Mouse (Mus musculus): ENCODE measurements around the gene Ly86.
A peak's percentile ranks its signal among the peaks of the same experiment; 100 is the strongest.

Ly86 gene

DNA sequence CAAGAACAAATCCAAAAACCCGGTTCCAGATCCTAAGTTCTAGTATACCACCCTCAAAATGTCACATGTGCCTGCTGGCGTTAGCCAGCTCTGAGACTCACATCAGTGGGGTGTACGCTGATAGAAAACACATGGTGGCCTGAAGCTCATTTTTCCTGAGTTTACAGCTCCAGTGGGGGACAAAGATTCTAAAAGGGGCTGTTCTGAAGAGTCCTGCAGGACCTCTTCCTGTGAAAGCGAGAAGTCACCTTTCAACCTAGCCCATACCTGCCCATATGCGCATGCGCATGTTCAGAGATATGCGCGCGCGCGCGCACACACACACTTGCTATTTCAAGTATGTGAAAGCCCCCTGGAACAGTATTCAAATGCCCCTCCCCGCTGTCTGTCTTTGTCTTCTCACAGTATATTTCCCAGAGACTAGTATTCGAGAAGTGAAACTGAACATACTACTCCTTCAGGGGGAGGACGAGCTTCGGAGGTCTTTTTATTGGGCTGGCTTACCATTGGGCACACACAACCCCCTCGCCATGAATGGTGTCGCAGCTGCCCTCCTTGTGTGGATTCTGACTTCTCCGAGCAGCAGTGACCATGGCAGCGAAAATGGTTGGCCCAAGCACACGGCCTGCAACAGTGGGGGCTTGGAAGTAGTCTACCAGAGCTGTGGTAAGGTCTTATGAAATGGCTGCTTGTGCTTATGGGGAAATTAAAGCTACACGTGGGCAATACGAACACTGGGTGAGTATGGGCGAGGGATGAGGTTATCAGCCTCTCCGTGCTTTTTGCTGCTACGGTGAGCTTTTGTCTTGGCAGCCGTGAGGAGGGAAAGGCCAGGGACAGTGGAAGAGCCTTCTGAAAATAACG lies at the start of gene Ly86:
TSS of gene Ly86 (plus strand) at position 300 of the 864 bp plus-strand sequence.
- DNase-seq (ENCODE audit: low spot score) = no peak

DNA sequence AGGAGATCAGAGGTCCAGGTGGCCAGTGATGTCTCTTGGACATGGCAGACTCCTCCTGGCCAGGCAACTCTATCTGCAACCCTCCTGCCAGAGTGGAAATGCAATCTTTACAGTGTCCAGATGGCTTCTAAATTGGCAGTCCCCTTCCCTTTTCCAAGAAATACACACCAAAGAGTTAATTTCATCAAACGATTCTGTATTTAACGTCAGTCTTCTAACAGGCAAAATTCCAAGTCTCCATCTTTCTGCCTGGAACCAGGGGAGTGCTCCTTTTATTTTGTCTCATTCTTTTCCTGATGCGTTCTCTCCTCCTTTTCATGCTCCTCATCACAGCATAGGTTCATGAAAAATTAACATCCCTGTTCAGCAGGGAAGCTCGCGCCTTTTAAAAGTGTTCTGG lies 47.1 kb upstream of the Ly86 start:
- DNase-seq (ENCODE audit: low spot score) = no peak

DNA sequence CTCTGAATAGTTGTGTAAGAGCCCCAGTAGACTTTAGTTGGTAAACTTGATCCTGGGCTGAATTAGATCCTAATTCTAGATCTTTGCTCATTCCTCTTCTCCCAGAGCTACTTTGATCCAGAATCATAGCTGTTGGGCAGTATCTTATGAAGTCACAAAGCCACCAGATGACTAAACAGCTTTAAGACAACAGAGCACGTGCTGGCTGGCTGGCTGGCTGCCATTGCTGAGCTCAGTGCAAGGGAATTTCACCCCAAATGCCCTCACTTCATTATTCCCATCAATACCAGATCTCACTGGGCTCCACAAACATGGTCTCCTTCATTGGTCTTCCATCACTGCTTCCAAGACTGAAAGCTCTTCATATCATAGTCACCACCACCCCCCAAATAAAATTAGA lies 46.2 kb upstream of the Ly86 start:
- no peak for DNase-seq (ENCODE audit: low spot score)

DNA sequence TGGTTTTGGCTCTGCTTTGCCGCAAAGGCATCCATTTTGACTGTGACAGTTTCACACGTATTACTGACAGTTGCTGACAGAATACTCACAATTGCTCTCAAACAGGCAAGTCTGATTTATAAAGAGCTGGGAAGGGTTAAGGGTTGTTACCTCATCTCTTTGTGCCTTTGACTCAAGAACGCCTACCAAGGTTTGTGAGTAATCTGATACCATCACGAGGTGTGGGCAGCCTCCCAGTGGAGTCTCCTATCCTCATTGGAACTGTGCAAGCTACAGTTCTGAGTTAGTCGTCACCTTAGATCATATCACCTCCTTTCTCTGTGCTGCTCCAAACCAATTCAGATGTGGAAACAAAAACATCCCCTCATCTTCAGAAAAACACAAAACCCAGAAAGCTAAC lies 42.1 kb upstream of the Ly86 start:
- no peak for DNase-seq (ENCODE audit: low spot score)

DNA sequence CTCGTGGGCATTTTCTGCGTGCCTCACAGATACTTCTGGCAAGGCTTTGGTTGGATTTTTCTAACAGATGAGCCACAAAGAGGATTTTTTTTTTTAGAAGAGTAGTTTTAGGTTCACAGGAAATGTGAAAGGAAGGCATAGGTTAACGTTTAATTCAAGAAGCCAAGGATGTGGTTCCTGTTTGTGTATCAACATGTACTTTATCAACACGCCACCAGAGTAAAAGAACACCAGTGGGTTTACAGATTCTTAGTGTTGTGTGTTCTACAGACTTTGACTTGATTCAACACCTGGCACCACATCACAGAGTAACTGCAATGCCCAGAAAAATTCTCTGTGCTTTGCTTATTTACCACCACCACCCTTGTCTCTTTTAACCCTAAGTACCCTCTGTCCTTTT lies 37.0 kb upstream of the Ly86 start:
- no peak for DNase-seq (ENCODE audit: low spot score)

DNA sequence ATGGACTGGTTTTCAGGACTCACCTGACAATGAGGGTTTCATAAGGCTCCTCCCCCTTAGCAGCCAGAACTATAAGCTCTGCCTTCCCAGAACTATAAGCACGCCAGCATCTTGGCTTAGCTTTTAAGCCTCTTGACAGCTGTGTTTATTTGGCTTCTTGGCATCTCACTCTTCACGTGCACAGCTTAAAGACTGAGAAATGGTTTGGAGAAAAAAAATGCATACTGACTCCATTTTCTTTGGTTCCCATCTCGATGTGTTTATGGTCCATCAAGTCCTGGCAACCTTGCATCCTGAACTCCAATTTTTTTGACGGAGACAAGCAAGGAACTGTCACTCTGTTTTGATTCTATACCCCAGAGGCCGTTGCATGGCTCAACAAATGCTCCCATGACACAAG lies 35.7 kb upstream of the Ly86 start:
- DNase-seq (ENCODE audit: low spot score) = no peak

DNA sequence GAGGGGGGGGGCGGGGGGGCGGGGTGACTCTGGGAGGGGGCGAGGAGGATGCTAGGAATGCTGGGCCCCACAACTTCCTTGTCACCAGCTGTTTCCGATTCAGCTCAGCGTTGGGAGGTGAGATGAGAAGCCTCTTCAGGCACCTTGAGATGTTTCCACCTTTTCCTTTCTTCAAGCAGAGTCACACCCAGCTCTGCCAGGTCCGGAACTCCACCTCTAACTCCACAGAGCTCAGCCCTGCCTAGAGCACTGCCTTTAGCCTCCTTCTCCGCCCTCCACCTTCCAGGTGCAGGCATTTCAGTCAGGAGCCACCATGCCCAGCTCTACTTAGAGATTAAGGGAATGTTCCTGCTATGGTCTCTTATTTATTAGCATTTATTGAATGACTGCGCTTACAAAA lies 34.7 kb upstream of the Ly86 start:
- DNase-seq (ENCODE audit: low spot score) = no peak

DNA sequence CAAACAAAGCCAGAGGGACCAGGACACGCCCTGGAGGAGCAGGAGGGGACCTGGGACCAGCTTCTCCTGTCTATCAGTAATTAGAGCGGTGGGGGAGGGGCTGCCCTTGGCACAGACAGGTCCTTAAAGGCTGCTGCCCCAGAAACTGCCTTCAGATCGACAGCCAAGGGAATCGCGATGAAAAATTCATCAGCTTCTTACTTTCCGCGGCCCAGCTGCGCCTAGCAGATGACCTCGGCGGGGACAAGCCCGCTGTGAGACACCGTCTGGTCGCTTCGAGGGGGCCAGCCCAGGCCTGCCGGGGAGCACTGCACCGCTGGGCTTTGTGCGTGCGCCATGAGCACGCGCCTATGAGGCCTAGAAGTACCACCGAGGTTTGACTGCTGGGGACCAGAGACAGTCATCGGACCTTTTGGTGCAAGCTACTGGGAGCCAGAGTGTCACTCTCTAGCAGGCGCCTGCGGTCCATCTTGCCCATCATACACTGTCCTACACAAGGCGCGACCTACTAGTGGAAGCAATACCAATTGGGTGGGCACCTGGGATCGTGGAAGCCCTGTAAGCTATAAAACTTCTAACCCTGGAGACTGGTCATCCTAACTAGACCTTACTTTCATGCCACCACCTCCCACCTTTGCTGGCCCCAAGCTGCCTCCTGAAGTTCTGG lies 33.3 kb upstream of the Ly86 start:
- DNase-seq (ENCODE audit: low spot score) = peak; percentile 11

DNA sequence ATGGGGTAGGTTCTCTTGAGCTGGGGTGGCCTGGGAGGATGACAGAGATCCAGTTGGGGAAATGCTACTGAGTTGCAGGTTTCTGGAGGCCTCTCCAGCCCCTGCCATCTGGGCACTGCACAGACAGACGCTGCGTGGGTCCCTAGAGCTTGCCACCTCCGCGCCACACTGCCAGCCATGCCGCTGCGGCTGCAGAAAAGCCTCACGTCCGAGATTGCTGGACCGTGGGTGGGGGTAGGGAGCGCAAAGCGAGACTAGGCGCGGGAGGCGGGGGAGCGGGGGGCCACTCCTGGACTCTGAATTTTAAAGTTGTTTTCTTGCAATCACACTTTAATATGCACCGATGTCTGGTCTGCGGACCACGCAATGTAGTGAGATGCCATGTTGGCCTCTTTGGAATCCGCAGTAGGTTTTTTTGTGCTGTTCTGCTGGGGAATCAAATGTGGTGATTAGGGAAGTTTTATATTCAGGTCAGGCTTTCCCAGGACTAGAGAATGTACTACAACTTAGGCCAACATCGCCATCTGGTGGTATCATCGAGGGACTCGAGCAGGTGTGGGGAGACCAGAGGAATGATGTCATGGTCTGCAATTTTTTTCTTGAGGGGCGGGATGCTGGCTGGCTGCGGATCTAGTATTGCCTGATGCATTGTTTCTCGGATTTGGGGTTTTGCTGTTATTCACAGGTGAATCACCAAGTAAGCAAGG lies 32.6 kb upstream of the Ly86 start:
- DNase-seq (ENCODE audit: low spot score) = peak; percentile 82

DNA sequence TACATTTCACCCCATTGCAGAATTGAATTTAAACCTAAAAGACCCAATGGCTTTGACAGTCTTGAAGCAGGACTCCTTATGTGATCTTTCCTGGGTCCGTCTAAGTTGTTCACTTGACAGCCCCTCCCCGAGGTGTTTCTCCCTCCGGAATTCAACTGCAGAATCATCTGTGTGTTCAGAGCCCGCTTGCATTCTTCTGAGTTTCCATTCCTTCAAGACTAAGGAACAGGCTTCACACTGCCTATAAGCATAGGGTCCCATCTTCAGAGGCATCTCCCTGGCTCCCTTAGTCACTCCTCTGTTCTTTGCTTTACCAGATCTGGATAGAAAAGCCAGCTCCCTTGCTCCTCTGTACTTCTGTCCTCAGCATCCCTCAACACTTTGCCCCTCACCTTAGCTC lies 32.1 kb upstream of the Ly86 start:
- no peak for DNase-seq (ENCODE audit: low spot score)

DNA sequence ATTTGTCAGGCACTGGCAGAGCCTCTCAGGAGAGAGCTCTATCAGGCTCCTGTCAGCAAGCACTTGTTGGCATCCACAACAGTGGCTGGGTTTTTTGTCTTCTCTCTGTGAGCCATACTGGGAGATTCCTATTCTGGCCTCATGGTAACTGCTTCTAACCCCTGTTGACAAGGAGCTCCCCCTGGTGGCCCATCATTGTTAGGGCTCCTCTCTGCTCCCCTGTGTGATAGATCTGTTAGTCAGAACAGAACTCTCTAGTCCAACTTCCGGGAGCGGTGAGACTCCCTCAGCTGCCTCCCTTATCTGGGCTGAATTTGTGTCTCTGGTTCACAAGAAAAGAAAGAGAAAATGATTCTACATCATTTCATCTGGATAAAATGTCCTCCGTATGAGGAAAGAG lies 19.5 kb upstream of the Ly86 start:
- DNase-seq (ENCODE audit: low spot score) = peak; percentile 41

DNA sequence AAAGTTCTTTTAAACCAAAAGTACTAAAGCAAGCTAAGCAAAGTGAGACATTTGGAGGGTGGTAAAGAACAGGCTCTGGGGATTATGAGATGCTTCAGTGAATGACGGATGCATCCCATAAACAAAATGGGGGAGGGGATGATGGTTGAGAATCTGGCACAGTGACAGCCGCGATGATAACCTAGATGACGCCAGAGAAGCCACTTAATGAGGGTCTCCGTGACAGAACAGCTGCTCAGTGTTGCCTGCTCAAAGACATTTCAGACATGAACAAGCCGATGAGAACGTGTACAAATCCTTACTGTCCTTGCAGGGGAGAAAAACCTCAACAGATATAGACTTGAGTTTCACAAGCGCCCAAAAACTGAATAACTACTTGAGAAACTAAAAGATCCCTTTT lies 15.3 kb upstream of the Ly86 start:
- DNase-seq (ENCODE audit: low spot score) = no peak

DNA sequence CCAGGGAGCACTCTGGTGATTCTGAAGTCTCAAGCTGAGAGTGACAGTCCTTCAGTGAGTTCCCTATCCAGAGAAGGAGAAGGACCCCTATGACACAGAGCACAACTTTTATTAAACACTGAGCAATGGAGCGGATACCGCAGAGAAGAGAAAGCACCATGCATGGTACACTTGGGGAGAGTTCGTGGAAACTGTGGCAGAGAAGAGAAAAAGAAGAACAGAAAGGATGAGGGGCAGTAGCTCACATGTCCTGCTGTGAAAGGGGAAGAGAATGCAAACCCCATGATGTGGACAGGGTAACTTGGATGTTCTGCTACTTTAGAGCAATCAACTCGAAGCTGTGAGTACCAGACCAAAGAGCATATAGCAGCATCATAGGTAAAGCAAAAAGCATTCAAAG lies 14.0 kb upstream of the Ly86 start:
- DNase-seq (ENCODE audit: low spot score) = no peak

DNA sequence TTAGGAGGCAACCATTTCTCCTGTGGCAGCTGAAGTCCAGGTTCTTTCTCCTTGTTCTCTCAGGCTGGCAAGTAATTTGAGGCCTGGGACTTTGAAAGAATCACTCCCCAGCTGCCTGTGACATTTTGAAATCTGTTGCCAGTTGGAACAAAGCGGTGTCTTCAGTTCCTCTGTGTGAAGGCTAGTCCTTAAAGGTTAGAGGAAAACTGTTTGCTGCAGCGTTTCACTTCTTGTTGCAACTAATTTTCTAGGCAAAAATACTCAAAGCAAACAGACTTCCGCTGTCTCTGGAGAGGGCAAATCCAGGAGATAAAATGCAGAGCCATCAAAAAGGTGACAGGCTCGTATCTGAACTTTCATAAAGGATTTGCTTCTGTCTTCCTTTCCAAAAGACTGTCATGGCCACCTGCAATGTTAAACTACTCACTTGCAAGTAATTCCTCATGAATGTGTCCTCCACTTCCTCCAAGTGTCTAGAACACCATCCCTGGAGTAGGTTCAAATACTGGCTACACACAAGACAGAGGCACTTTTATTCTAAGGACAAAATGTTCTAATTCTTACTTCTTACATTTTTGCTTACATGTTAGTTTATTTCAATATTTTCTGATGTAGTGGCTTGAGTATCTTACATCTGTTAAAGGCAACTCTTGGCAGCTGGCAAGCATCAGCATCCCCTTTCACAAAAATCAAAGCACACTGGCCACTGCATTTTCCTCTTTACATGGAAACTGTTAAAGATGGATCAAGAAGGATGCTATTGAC lies 12.0 kb upstream of the Ly86 start:
- no peak for DNase-seq (ENCODE audit: low spot score)

DNA sequence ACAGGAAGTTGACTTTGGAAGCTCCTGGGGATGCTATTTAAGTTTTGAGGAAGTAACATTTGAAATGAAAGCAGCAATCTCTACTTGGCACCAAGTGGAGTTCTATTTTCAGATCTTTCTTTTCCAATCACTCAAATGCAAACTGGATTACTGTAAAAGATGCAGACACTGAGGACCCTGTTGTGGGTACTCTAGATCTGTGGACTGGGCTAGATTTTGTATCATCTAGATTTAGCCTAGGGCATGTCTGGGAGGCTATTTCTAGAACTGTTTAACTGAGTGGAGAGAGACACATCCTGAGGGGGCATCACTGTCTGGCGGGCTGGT lies 11.5 kb upstream of the Ly86 start:
- no peak for DNase-seq (ENCODE audit: low spot score)

DNA sequence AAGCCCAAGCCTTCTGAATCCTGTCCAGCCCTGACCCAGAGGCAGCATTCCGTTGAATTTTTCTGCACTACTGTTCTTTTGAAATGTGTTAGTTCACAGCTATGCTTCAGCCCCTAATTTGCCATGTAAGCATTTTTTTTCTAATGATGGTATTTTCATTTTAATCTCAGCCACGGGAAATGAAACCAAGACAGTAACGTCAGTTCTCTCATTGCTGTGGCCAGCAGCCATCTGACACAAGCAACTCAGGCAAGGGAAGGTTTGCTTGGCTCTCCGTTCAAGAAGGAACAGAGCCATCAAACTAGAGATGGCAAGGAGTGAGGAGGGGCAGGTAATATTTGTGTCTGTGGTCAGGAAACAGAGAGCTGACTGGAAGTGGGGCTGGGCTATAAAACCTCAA lies 7.7 kb upstream of the Ly86 start:
- DNase-seq (ENCODE audit: low spot score) = no peak

DNA sequence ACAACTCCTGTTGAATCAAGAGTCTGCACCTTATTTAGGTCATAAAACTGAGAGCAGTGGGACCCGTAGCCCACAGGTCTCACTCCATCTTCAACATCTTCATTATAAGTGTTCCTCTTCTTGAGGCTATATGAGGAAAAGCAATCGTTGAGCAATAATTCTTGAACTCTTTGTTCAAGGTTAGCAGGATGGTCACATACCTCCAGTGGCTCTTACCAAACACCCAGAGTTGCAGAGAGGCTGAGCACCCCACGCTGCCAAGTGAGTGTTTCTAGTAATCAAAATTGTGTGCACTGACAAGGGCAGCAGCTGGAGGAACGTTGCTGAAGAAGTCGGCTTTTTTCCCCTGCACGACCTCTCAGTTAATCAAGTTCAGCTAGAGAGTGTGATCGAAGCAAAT lies 7.1 kb upstream of the Ly86 start:
- DNase-seq (ENCODE audit: low spot score) = no peak

DNA sequence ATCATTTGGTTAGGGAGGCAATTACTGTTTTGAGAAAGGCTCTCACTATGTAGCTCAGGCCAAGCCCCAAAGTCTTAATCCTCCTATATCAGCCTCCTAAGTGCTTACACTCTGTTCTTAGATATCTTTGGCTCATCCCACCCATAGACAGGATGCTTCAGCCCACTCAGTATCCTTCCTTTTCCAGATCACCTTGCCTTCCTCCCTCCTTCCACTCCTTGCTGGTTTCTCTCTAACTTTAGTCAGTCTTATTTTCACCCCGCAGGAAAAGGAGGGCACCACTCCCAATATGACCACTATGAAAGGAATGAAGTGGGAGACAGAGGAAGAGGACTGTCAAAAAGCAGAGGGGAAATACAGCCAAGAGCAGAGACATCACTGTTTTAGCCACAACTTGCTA lies 2.2 kb upstream of the Ly86 start:
- no peak for DNase-seq (ENCODE audit: low spot score)

DNA sequence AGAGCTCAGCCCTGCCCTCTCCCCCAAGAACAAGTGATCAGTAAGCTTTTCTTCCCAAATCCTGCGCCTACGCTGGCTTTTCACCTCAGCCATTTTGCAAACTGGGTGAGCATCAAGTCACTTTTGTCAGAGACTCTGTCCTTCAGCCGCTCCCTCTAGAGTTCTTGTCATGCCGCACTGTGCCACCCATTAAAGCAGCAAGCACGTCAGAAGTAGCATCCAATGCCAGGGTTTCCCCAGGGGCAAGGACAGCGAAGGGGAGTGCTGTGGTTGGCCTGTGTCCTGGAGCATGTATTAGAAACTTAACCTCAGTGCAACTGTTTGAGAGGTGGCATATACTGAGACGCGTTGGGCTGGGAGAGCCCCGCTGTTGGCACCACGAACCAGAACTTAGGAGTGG lies 815 bp downstream of the Ly86 start:
- DNase-seq (ENCODE audit: low spot score) = no peak

DNA sequence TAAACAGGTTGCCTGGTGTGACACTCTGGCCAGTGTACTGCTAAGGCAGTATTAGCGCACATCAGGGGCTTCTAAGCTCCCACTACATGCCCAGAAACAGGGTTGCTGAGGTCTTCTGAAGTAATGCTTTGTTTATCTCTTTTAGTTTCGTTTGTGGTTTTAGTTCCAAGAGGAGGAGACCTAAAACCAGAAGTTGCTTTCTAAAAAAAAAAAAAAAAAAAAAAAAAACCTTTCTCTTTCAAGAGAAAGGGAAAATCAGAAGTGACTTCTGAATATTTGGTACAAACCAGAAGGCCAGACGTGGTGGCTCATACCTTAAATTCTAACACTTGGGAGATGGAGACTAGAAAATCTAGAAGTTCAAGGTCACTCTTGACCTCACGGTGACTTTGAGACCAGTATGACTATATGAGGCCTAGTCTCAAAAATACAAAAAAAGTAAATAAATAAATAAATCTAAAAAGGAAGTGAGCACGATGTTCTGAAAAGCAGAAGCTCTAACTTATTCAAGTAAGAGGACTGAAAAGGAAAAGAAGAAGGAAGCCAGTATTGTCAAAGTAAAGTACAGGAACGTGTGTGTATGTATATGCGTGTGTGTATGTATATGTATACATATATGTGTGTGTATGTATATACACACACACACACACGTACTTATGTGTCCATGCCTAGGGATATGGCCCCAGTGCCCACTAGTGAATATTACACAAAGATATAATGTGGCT lies 3.0 kb downstream of the Ly86 start:
- DNase-seq (ENCODE audit: low spot score) = no peak

DNA sequence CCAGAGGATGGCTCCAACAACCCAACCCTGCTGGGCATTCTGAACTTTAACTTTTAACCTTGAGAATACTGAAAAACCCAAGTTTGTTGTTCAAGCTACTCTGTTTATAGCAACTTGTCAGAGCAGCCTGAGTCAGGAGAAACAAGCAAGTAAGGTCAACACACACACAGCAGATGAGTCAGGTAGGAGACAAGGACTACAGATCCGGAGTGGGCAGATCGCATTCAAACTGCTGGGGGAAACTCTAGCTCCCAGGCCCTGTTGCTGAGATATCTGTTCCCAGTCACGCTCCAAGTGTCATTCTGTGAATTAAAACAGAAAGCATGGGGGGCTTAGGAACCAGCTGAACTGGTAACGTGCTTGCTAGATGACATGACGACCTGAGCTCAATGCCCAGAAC lies 4.0 kb downstream of the Ly86 start:
- no peak for DNase-seq (ENCODE audit: low spot score)

DNA sequence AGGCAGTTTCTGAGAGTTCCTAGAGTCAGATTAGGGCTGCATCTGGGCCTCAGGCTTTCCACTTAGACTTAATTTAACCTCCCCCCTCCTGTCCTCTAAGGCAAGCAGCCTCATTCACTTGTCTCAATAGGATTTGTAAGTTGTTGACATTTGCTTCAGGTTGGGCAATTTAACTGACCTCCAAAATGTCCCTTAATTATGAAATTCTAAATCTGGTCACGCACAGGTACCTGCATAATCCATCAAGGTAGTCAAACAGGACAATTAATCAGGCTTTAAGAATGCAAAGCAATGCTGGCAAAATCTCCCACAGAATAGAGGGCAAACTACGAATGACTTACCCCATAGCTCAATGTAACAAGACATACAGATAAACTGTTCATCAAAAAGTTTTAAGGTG lies 8.0 kb downstream of the Ly86 start:
- DNase-seq (ENCODE audit: low spot score) = no peak
